Mouse (Mus musculus): ENCODE results near the gene Fam214a. TPM values are rescaled to one million over a fixed set of nuclear protein-coding genes. Genes with fewer than 3 reads are reported as not detected.
A peak's percentile ranks its signal among the peaks of the same experiment; 100 is the strongest.

The Fam214a gene
- polyA plus RNA-seq, 1 experiment from 2014 or later = 2.1 TPM

DNA sequence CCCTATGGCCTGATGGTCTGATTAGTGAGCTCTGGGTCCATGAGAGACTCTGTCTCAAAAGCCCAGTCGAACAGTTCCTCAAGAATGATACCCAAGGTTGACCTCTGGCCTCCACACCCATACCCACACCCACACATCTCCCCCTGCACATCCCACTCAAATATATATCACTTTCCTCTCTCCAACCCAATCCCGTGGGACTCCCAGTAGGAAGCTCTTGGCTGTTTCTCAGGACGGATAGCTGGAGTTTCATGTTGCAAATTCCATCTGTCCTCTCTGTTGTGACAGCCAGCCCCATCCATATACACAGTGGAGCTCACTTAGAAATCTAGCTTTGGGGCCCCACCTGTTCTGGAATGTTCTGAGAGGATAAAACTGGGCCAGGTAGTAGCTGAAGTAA lies 29.8 kb upstream of the Fam214a start:
- H3K4me2 ChIP-seq = no peak overlapping the region
- H3K9me3 ChIP-seq (replicated peaks) = no peaks in the 10 kb centered on the region
- no peaks in the 10 kb centered on the region for H3K36me3 ChIP-seq (replicated peaks)
- H3K4me1 ChIP-seq (replicated peaks) = no peaks in the 10 kb centered on the region
- H3K4me3 ChIP-seq (replicated peaks) = no peak overlapping the region
- 42% methylated on average over 3 of the region's 3 CpGs for WGBS (ENCODE audit: insufficient replicate concordance)
- no peak for ATAC-seq (ENCODE audit: insufficient read depth)
- H3K9ac ChIP-seq = no peak overlapping the region
- H3K27me3 ChIP-seq = no peaks in the 10 kb centered on the region
- H3K27ac ChIP-seq (replicated peaks) = no peak overlapping the region

DNA sequence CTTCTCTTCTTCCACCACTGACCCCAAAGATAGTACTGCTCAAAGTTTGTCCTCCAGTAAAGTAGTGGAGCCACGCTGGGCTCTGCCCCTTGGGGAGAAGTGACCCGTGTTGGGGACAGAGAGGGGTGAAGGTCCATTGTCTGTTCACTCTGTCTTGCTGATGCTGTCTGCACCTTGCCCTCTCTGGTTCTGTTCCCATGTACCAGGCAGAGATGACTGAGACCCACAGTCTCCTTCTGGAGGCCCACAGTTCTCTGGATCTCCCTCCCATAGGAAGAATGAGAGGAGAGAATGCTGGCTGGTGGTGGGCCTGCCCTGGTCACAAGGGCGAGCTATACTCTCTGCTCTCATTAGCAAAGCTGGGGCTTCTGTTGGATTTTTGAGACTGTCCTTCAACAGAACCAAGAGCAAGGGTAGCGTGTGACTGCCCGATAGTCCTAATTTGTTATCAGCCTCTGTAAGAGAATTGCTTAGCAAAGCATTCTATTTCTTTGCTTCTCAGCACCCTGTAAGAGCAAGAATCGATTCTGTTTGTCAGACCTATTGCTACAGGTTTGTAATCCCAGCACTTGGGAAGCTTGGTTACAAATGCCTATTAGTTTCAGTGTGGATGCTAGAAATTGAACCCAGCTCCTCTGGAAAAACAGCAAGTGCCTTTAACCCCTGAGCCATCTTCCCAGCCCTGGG lies 29.2 kb upstream of the Fam214a start:
- Histone ChIP-seq H3K36me3 (replicated peaks) (no peaks in the 10 kb centered on the region), H3K27ac (replicated peaks) (no peak overlapping the region), H3K27me3 (no peaks in the 10 kb centered on the region), H3K4me3 (replicated peaks) (no peak overlapping the region), H3K4me1 (replicated peaks) (no peaks in the 10 kb centered on the region), H3K9ac (no peak overlapping the region), H3K4me2 (no peak overlapping the region), H3K9me3 (replicated peaks) (no peaks in the 10 kb centered on the region)
- WGBS (ENCODE audit: insufficient replicate concordance) = 61% methylated on average over 6 of the region's 6 CpGs
- no peak for ATAC-seq (ENCODE audit: insufficient read depth)

DNA sequence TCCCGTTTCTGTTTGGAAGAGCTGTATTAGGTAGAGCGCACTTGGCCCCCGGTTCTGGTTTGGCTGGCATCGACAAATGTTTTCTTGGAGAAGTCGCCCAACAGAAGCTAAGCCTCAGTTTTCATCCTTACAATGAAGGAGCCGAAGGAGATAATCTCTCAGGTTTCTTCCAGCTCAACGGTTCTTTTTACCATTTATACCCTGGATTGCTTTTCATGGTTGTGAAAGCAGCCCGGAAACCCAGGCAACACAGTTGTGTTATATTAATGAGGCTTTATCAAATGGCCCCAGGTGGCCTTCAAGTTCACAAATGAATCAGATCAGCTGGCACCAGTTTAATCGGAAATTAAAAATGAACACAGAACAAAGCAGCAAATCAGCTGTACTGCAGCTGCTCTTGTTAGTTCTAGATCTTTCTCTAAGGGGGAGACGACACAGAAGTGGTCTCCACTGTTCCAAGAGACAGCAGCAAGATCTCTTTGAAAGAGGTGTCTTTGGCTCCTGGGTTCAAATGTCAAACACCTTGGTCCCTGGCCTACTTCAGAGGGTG lies 27.4 kb upstream of the Fam214a start:
- Histone ChIP-seq H3K27ac (replicated peaks) (no peak overlapping the region), H3K9ac (no peak overlapping the region), H3K36me3 (replicated peaks) (no peaks in the 10 kb centered on the region), H3K27me3 (no peaks in the 10 kb centered on the region), H3K4me1 (replicated peaks) (no peaks in the 10 kb centered on the region), H3K4me2 (no peak overlapping the region), H3K9me3 (replicated peaks) (no peaks in the 10 kb centered on the region), H3K4me3 (replicated peaks) (no peak overlapping the region)
- ATAC-seq (ENCODE audit: insufficient read depth) = no peak
- 66% methylated on average over 10 of the region's 10 CpGs for WGBS (ENCODE audit: insufficient replicate concordance)

DNA sequence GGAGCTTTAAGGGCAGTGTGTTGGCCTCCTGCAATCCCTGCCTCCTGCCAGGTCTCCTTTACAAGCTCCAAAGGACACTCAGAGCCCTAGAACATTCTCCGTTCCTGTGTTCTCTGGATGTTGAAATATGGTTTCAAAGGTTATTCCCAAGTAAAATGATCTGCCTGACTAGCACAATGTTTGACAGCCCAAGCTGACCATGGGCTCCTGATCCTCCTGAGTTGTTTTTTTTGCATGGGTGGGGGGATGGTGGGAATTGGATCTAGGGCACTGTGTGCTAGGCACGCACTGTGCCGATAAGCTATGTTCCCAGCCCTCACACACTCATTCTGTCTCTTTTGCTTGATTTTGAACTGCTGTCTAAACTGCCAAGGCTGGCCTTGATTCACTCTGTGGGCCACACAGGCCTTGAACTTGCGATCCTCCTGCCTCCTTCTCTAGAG lies 22.7 kb upstream of the Fam214a start:
- Histone ChIP-seq H3K4me2 (no peak overlapping the region), H3K27ac (replicated peaks) (no peak overlapping the region), H3K4me3 (replicated peaks) (no peak overlapping the region), H3K9ac (no peak overlapping the region), H3K36me3 (replicated peaks) (no peaks in the 10 kb centered on the region), H3K4me1 (replicated peaks) (no peaks in the 10 kb centered on the region), H3K9me3 (replicated peaks) (no peaks in the 10 kb centered on the region), H3K27me3 (no peaks in the 10 kb centered on the region)
- WGBS (ENCODE audit: insufficient replicate concordance) = 68% methylated on average over 4 of the region's 4 CpGs
- peak; percentile 52 for ATAC-seq (ENCODE audit: insufficient read depth)

DNA sequence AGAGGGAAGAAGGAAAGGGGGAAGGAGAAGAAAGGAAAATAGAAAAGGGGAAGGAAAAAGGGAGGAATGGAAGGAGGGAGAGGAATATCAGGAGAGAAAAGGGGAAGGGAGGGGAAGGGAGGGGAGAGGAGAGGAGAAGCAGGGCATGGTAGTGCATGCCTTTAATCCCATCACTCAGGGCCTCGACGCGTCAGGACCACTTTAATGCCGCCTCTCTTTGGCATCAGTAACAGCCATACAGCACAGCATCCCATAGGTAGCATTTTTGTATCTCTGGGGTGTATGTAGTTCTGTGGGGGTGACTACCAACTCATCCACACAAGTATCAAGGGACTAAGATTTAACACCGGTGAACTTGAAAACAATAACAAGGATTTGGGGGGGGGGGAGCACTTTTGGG lies 22.0 kb upstream of the Fam214a start:
- Histone ChIP-seq H3K9ac (no peak overlapping the region), H3K4me1 (replicated peaks) (no peaks in the 10 kb centered on the region), H3K4me2 (no peak overlapping the region), H3K4me3 (replicated peaks) (no peak overlapping the region), H3K27me3 (no peaks in the 10 kb centered on the region), H3K27ac (replicated peaks) (no peak overlapping the region), H3K36me3 (replicated peaks) (no peaks in the 10 kb centered on the region), H3K9me3 (replicated peaks) (no peaks in the 10 kb centered on the region)
- 64% methylated on average over 5 of the region's 5 CpGs for whole genome bisulfite sequencing (ENCODE audit: insufficient replicate concordance)
- ATAC-seq (ENCODE audit: insufficient read depth) = no peak

DNA sequence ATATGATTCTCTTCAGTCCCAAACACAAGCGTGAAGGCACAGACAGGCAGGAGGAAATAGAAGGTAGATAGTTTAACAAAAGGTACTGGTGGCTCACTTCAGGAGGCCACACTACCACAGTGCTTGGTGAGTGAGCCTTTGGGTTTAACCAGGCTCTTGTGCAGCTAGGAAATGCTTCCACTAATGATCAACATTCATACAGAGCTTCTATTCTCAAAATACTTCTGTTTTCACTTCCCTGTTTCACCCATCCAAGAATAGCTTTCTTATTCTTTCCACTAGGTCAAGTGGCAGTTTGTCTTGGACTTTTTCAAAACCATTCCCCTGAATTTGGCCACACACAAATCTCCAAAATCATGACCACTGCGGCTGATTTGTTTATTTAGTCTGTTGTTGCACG lies 17.4 kb upstream of the Fam214a start:
- H3K4me2 ChIP-seq = no peak overlapping the region
- ATAC-seq (ENCODE audit: insufficient read depth) = no peak
- WGBS (ENCODE audit: insufficient replicate concordance) = 53% methylated on average over 3 of the region's 3 CpGs

DNA sequence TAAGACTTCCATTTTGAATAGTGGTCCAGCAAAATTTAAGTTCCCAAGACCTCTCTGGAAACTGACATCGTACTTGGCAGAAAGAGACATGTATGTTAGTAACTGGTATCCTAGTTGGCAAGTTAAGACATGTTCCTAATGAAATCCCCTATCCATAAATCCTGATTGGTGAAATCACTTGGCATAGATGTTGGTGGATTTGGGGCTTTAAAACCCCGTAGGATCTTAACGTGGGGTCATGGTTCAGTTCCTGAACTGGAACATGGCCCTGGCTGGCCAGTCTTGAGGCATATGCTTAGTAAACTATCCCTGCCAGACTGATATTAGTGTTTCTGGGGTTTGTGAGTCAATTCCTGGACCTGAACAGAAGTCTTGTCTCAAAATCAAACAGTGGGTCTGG lies 14.9 kb upstream of the Fam214a start:
- H3K36me3 ChIP-seq (replicated peaks) = no peaks in the 10 kb centered on the region
- H3K9ac ChIP-seq = no peak overlapping the region
- no peaks in the 10 kb centered on the region for H3K9me3 ChIP-seq (replicated peaks)
- H3K4me2 ChIP-seq = no peak overlapping the region
- H3K27ac ChIP-seq (replicated peaks) = no peak overlapping the region
- H3K4me3 ChIP-seq (replicated peaks) = no peak overlapping the region
- 66% methylated on average over 3 of the region's 3 CpGs for WGBS (ENCODE audit: insufficient replicate concordance)
- ATAC-seq (ENCODE audit: insufficient read depth) = no peak
- peaks cover 7% of the 10 kb centered on the region; the same call in 1 of the 2 replicates for H3K4me1 ChIP-seq (replicated peaks)
- H3K27me3 ChIP-seq = no peaks in the 10 kb centered on the region

More for the DNA sequence above, 17.4 kb upstream of the Fam214a start:
- Histone ChIP-seq H3K27me3 (no peaks in the 10 kb centered on the region), H3K9me3 (replicated peaks) (no peaks in the 10 kb centered on the region), H3K9ac (no peak overlapping the region), H3K27ac (replicated peaks) (no peak overlapping the region), H3K4me1 (replicated peaks) (peaks cover 7% of the 10 kb centered on the region; the same call in 1 of the 2 replicates), H3K4me3 (replicated peaks) (no peak overlapping the region), H3K36me3 (replicated peaks) (no peaks in the 10 kb centered on the region)

DNA sequence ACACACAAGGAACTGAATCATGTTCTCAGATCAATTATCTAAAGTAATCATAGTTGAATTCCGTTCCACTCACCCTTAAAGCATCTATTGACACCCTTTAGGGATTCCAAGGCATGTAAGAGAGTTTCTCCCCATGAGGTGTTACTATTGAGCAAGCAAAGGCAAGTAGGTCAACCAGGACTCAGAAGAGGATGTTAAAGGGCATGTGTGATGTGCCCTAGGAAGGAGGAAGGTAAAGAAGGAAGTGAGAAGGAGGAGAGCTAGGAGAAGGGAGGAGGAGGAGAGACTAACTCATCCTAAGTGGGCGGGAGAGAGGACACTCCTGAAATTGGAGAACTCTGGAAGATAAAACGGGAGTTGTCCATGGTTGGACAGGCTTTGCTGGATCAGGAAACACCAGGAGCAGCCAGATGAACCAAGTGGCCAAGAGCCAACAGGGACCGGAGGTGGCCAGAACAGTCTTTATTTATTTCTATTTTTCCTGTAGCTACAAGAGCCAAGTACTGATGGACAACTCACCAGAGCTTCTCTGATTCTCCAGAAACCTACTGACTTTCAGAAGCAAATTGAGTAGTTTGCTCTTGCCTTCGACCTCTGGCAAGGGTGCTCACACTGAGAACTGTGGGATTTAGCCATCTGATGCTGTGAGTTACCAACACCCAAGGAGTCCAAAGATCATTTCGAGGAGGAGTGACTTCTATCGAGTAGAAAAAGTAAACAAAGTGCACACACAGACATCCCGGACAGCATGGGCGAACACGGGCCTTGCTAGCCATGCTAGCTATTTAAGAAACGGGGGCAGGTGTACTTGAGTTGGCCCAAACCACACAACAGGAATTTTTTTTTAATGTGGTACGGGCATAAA lies 13.8 kb upstream of the Fam214a start:
- H3K36me3 ChIP-seq (replicated peaks) = no peaks in the 10 kb centered on the region
- no peak overlapping the region for H3K4me2 ChIP-seq
- H3K27ac ChIP-seq (replicated peaks) = no peak overlapping the region
- no peaks in the 10 kb centered on the region for H3K9me3 ChIP-seq (replicated peaks)
- H3K27me3 ChIP-seq = no peaks in the 10 kb centered on the region
- no peak overlapping the region for H3K9ac ChIP-seq
- ATAC-seq (ENCODE audit: insufficient read depth) = no peak
- 59% methylated on average over 12 of the region's 12 CpGs for WGBS (ENCODE audit: insufficient replicate concordance)
- H3K4me1 ChIP-seq (replicated peaks) = peaks cover 7% of the 10 kb centered on the region; the same call in 1 of the 2 replicates
- H3K4me3 ChIP-seq (replicated peaks) = no peak overlapping the region

DNA sequence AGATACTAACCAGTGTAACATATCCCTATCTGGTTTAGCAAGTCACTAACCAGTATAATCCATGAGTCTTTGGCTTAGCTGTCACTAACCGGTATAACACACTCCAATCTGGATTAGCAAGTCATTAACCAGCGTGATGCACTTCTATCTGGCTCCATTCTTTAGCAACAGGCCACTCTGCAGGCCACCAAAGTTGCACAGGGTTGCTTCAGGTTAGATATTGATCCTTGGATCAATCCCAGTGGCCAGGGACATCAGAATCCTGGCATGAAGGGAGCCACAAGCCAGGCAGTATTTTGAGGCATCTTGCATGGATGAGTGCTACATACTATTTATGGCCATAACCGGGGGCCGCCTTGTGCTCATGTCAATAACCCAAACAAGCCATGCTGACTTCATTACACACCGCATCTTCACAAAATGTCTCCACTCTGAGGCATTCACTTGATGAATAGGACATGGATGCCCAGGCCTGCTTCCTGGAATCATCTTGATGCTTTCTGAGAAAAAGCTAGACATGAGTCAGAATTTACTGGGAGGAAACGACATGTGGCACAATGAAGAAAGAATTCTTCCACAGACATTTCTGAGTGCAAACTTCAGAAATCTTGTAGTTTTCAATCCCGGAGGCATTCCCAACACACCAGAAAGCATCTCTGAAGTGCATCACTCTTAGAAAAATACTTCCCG lies 5.8 kb upstream of the Fam214a start:
- ATAC-seq (ENCODE audit: insufficient read depth) = no peak
- Histone ChIP-seq H3K36me3 (replicated peaks) (no peaks in the 10 kb centered on the region), H3K27ac (replicated peaks) (no peak overlapping the region), H3K9ac (no peak overlapping the region), H3K4me3 (replicated peaks) (no peak overlapping the region), H3K9me3 (replicated peaks) (no peaks in the 10 kb centered on the region), H3K4me2 (no peak overlapping the region), H3K4me1 (replicated peaks) (no peaks in the 10 kb centered on the region), H3K27me3 (no peaks in the 10 kb centered on the region)
- WGBS (ENCODE audit: insufficient replicate concordance) = 74% methylated on average over 8 of the region's 8 CpGs

DNA sequence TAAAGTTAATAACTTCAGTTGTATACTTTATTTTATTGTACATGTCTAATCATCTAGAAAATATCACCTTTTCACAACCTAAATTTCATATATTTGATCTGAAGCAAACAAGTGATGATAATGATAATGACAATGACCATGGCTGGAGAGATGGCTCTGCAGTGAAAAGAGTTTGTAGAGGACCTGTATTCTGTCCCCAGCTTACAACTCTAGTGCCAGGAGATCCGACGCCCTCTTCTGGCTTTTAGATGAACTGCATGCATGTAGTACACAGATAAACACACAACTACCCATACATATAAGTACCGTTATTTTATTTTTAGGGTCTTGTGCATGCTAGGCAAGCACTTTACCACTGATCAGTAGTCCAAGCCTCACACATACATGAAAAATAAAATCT lies 1.2 kb upstream of the Fam214a start:
- 0 out of 2 replicates have a peak, but pooled peaks cover 3% of the 10 kb centered on the region for H3K36me3 ChIP-seq (replicated peaks)
- ATAC-seq (ENCODE audit: insufficient read depth) = no peak
- H3K9ac ChIP-seq = no peak overlapping the region
- no peaks in the 10 kb centered on the region for H3K9me3 ChIP-seq (replicated peaks)
- no peak overlapping the region for H3K4me2 ChIP-seq
- H3K27ac ChIP-seq (replicated peaks) = no peak overlapping the region
- H3K4me1 ChIP-seq (replicated peaks) = peaks cover 20% of the 10 kb centered on the region
- 31% methylated on average over 3 of the region's 3 CpGs for WGBS (ENCODE audit: insufficient replicate concordance)
- no peak overlapping the region for H3K4me3 ChIP-seq (replicated peaks)
- no peaks in the 10 kb centered on the region for H3K27me3 ChIP-seq

DNA sequence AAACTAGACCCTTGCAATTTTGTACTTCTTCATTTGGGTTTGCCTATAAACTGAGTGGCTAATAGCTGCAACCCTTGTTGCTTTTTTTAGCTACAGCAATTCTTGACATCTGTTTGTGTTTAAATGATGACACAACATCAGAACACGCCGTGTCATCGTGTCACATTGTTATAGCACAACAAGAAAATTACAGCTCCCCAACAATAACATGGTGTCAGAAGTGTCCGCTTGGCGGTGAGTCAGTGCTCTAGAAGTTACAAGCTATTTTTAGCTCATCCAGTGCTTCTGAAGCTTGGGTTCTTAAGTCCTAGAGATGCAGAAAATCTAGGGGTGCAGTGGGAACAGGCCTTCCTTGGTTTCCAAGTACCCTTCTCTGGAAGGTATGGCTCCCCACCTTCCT lies 578 bp upstream of the Fam214a start:
- 0 out of 2 replicates have a peak, but pooled peaks cover 3% of the 10 kb centered on the region for H3K36me3 ChIP-seq (replicated peaks)
- H3K4me2 ChIP-seq = peak overlapping the region; percentile 86
- H3K4me3 ChIP-seq (replicated peaks) = peak overlapping the region; percentile 70
- 48% methylated on average over 5 of the region's 5 CpGs for WGBS (ENCODE audit: insufficient replicate concordance)
- peaks cover 20% of the 10 kb centered on the region for H3K4me1 ChIP-seq (replicated peaks)
- H3K9me3 ChIP-seq (replicated peaks) = no peaks in the 10 kb centered on the region
- no peak overlapping the region for H3K9ac ChIP-seq
- H3K27me3 ChIP-seq = no peaks in the 10 kb centered on the region
- H3K27ac ChIP-seq (replicated peaks) = no peak overlapping the region
- ATAC-seq (ENCODE audit: insufficient read depth) = no peak

All from liver, embryonic 15.5 days (tissue).